Mouse (Mus musculus) cerebellum, adult 2 months (tissue): ENCODE data around the gene Tfip11.

Experiments used
- CTCF ChIP-seq: fragments of 200-500 bp; IDR thresholded peaks from 2 replicates; pipeline ENCODE4 v1.5.1; 2011; ENCODE audit warnings: low read depth, mild to moderate bottlenecking, control low read depth, low read length, moderate library complexity, borderline replicate concordance; ENCODE audit not compliant: insufficient read depth
- POLR2A ChIP-seq: fragments of 200-500 bp; IDR thresholded peaks from 2 replicates; pipeline ENCODE4 v1.6.1; 2011; ENCODE audit warnings: low read length, control low read depth, borderline replicate concordance; ENCODE audit not compliant: insufficient read depth

GRCm38 (mm10) chr5:112369326-112369725, 43.2 kb downstream of the Tfip11 start:
- TF ChIP-seq CTCF, result no peak
- TF ChIP-seq POLR2A, result no peak
